Mouse (Mus musculus) liver, embryonic 13.5 days (tissue): ENCODE results near the gene Mvb12b. TPM values are rescaled to one million over a fixed set of nuclear protein-coding genes. Genes with fewer than 3 reads are reported as not detected.
A peak's percentile ranks its signal among the peaks of the same experiment; 100 is the strongest.

ENCODE experiments used
- ATAC-seq: fragments of 200-750 bp; cut with Nextera tagmentation; 2 replicates; pipeline ENCODE4 v1.8.0; 2017; ENCODE audit warnings: low read depth, mild to moderate bottlenecking, moderate number of reproducible peaks, moderate library complexity
- DNase-seq: peaks from one replicate; pipeline ENCODE4 v3.0.0; 2022
- H3K27ac ChIP-seq: fragments of 300-500 bp; sonication (generic); 2 replicates; pipeline ENCODE4 v1.5.1; 2015; ENCODE audit warnings: moderate library complexity, mild to moderate bottlenecking, inconsistent platforms
- H3K27me3 ChIP-seq: fragments of 300-500 bp; sonication (generic); 2 replicates; pipeline ENCODE4 v1.6.1; 2015; ENCODE audit warnings: mild to moderate bottlenecking, inconsistent platforms
- H3K36me3 ChIP-seq: fragments of 300-500 bp; sonication (generic); 2 replicates; pipeline ENCODE4 v1.6.1; 2015; ENCODE audit warnings: mild to moderate bottlenecking, inconsistent platforms
- H3K4me1 ChIP-seq: fragments of 300-500 bp; sonication (generic); replicated peaks from 2 replicates; pipeline ENCODE4 v1.6.1; 2015; ENCODE audit warnings: inconsistent platforms
- H3K4me2 ChIP-seq: fragments of 300-500 bp; sonication (generic); 2 replicates; pipeline ENCODE4 v1.6.1; 2015; ENCODE audit warnings: inconsistent platforms, mild to moderate bottlenecking, moderate library complexity
- H3K4me3 ChIP-seq: fragments of 300-500 bp; sonication (generic); replicated peaks from 2 replicates; pipeline ENCODE4 v1.5.1; 2015; ENCODE audit warnings: mild to moderate bottlenecking, inconsistent platforms
- H3K9ac ChIP-seq: fragments of 300-500 bp; sonication (generic); 2 replicates; pipeline ENCODE4 v1.6.1; 2015; ENCODE audit warnings: mild to moderate bottlenecking, inconsistent platforms
- H3K9me3 ChIP-seq: fragments of 300-500 bp; sonication (generic); replicated peaks from 2 replicates; pipeline ENCODE4 v1.6.1; 2016; ENCODE audit warnings: inconsistent platforms
- WGBS: fragments of 180-500 bp; shearing (Covaris S2); methylation state at CpG from one replicate; pipeline ENCODE4 v1.1.7; 2015; ENCODE audit not compliant: insufficient replicate concordance; 5-methylcytosine and 5-hydroxymethylcytosine counted together
- polyA plus RNA-seq: library from polyadenylated mRNA; unstranded; fragments of >200 nt; fragmentation: Nextera tagmentation; extraction: Ambion mirVana; gene quantifications from 2 replicates; pipeline ENCODE4 v1.2.1, GENCODE M21; 2015

Mvb12b gene
- polyA plus RNA-seq, 1 experiment from 2014 or later = 11.8 TPM

DNA sequence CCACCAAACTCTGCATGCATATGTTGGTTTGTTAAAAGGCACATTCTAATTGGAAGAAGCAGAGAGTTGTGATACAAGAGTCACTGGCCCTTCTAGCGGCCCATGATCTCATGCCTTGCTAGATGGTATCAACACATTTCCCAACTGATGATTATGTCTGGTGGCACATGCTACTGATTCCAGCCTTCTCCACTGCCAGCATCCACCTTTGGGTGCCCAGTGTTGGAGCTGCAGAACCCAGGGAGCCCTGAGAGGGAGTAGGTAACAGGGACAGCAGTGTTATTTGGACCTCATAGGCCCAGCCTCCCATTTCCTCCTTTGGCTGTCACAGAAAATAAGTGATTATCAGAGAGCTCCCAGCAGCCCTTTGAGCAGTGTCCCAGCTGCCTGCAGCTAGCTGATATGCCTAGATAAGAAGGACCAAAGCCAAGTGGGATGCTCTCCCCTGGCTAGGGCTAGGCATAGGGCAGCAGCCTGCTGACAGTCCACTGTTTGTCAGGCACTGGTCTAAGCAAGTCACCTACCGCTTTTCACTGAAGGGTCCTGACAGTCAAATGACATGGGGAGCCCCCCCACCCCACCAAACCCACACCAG, 44.7 kb downstream of the Mvb12b start:
- peaks cover 100% of the 10 kb centered on the region for H3K4me1 ChIP-seq
- no peaks in the 10 kb centered on the region for H3K9me3 ChIP-seq
- H3K9ac ChIP-seq = peak overlapping the region; percentile 77
- H3K4me3 ChIP-seq = peak overlapping the region; percentile 31
- 0 out of 2 replicates have a peak, but pooled peaks cover under 1% of the 10 kb centered on the region for H3K36me3 ChIP-seq
- peak; percentile 91 for DNase-seq
- ATAC-seq = peak; percentile 98
- 14% methylated on average over 2 of the region's 2 CpGs for WGBS
- H3K27me3 ChIP-seq = no peaks in the 10 kb centered on the region
- H3K4me2 ChIP-seq = peak overlapping the region; percentile 63
- H3K27ac ChIP-seq = peak overlapping the region; percentile 100

DNA sequence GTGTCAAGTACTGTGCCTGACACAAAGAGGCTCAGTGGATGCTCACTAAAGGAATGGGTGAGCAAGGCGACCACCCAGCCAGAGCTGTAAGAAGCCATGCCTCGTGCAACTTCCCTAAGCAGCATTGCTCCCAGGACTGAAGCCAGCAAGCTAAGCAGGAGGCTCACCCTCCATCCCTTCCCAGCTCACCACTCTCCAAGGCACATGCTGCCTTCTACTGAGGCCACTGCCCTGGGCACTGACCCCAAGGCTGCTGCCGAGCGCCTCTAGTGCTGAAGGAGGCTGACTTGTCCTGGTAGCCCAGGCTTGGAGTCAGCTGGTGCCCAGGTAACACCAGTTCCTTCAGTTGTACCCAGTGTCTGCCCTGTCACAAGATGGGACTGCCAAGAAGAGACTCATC, 45.8 kb downstream of the Mvb12b start:
- Histone ChIP-seq H3K9me3 (no peaks in the 10 kb centered on the region), H3K4me1 (peaks cover 99% of the 10 kb centered on the region), H3K9ac (peak overlapping the region; percentile 69), H3K4me2 (no peak overlapping the region), H3K27me3 (no peaks in the 10 kb centered on the region), H3K4me3 (no peak overlapping the region), H3K36me3 (0 out of 2 replicates have a peak, but pooled peaks cover 4% of the 10 kb centered on the region), H3K27ac (peak overlapping the region; percentile 100)
- no peak for ATAC-seq
- 66% methylated on average over 4 of the region's 4 CpGs for WGBS
- no peak for DNase-seq

DNA sequence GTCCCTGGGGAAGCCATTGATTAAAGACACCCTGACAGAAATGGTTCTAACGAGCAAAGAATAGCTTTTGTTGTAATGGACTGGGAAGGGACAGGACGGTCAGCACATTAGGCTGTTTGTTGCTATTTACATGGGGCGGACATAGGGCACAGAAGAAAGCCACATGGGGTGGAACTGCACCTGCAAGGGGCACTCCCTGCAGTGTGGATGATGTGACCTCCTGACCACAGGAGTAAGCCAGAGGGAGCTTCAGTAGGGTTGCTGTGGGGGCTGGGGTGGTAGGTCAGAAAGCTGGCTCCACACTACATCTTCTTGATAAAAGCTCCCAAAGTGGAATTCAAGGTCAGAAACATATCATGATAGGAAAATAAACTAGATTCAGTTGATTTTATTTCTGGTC, 47.3 kb downstream of the Mvb12b start:
- H3K4me1 ChIP-seq = peaks cover 84% of the 10 kb centered on the region

DNA sequence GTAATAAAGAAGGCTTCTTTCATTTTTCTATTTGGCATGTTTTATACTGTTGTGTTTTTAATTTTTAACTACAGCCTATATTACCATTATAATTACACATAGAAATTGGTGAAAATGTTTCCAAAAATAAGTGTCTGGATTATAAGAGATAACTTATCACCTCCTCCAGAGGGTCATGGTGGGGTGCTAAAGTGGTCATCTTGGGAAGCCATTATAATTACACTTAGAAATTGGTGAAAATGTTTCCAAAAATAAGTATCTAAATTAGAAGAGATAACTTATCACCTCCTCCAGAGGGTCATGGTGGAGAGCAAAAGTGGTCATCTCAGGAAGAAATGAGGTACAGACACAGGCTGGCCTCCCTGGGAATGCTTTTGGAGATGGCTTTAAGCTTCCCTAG, 48.5 kb downstream of the Mvb12b start:
- Histone ChIP-seq H3K4me2 (0 out of 2 replicates have a peak overlapping the region, but pooled peaks have one; percentile 3), H3K27me3 (no peaks in the 10 kb centered on the region), H3K4me3 (no peak overlapping the region), H3K36me3 (peaks cover 8% of the 10 kb centered on the region), H3K27ac (peak overlapping the region; percentile 100), H3K9ac (peak overlapping the region; percentile 63), H3K9me3 (no peaks in the 10 kb centered on the region), H3K4me1 (peaks cover 71% of the 10 kb centered on the region)
- ATAC-seq (no peak), DNase-seq (no peak)

More for the DNA sequence above, 47.3 kb downstream of the Mvb12b start:
- WGBS = 81% methylated on average over 3 of the region's 3 CpGs
- ATAC-seq (no peak), DNase-seq (no peak)
- Histone ChIP-seq H3K9me3 (no peaks in the 10 kb centered on the region), H3K36me3 (0 out of 2 replicates have a peak, but pooled peaks cover 4% of the 10 kb centered on the region), H3K4me2 (no peak overlapping the region), H3K27me3 (no peaks in the 10 kb centered on the region), H3K9ac (peak overlapping the region; percentile 63), H3K27ac (peak overlapping the region; percentile 100), H3K4me3 (no peak overlapping the region)

DNA sequence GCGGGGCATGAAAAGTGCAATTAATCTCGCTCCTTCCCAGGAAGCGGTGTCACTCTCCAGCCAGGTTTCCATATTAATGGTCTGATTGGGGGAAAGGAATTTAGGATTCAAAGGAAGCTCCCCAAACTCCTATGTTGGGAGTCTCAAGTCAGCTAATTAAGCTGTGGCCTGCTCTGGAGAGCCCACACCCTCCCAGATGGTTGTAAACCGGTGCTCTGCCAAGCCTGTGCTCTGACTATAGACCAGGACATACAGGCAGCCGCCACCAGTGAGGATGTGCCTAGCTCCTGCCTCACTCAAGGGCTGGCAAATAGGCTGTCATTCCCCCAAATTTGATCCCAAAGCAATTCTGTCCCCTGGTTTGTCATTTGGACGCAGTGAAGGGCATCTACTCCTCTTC, 50.4 kb downstream of the Mvb12b start:
- H3K4me2 ChIP-seq = no peak overlapping the region
- peaks cover 19% of the 10 kb centered on the region for H3K36me3 ChIP-seq
- peak overlapping the region; percentile 100 for H3K27ac ChIP-seq
- H3K4me3 ChIP-seq = no peak overlapping the region
- DNase-seq (no peak), ATAC-seq (no peak)
- peaks cover 52% of the 10 kb centered on the region for H3K4me1 ChIP-seq
- no peaks in the 10 kb centered on the region for H3K27me3 ChIP-seq
- 88% methylated on average over 6 of the region's 6 CpGs for WGBS
- H3K9ac ChIP-seq = peak overlapping the region; percentile 63; the same call in 1 of the 2 replicates
- no peaks in the 10 kb centered on the region for H3K9me3 ChIP-seq

DNA sequence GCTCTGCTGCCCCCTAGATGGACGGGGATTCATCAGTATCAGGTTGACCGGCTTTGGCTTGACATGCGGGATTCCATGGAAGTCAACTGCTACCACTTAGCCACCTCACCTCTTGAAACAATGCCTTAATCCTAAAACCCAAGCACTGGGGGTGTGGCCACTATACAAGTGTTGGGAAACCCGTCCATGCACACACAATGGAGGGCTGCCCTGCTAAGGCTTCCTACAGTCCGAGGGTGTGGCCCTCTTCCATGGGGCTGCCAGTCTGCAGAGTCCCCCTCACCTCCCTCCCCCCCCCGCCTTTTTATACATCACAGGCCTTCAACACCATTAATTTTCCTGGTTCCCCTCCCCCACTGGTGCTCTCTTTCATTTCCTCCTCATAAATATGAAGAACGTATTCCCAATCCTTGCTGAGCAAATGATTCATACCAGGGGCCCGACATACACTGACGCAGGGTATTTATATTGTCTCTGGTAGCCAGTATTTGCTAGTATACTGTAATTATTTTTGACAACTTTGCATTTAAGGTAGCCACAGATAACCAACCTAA, 51.0 kb downstream of the Mvb12b start:
- Histone ChIP-seq H3K36me3 (peaks cover 22% of the 10 kb centered on the region), H3K4me2 (no peak overlapping the region), H3K27ac (no peak overlapping the region), H3K27me3 (no peaks in the 10 kb centered on the region), H3K4me1 (peaks cover 46% of the 10 kb centered on the region), H3K4me3 (no peak overlapping the region), H3K9ac (no peak overlapping the region), H3K9me3 (no peaks in the 10 kb centered on the region)
- ATAC-seq = no peak
- WGBS = 84% methylated on average over 9 of the region's 9 CpGs
- DNase-seq = no peak

DNA sequence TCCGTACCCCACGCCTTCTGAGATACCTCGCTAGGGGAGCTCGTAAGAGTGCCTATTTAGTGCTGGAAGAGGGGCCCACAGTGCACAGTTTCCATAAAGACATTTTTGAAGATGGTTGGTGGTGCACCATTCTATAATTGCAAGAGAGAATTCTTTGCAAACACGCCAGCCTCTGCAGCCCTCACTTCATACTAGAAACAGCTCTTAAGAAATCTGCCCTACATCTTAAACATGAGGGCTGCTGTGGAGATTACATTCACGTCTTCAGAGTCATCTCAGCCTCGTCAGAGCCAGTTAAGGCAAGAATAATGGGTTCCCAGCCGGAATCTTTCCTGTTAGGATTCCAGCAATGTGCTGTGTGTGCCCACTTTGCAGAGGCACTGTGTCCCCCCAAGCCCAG, 52.7 kb downstream of the Mvb12b start:
- peaks cover 29% of the 10 kb centered on the region for H3K4me1 ChIP-seq
- 81% methylated on average over 8 of the region's 8 CpGs for WGBS
- no peaks in the 10 kb centered on the region for H3K9me3 ChIP-seq
- no peak for ATAC-seq
- H3K4me2 ChIP-seq = no peak overlapping the region
- no peak for DNase-seq
- no peaks in the 10 kb centered on the region for H3K27me3 ChIP-seq
- peak overlapping the region; percentile 6 for H3K27ac ChIP-seq
- peaks cover 24% of the 10 kb centered on the region for H3K36me3 ChIP-seq
- H3K9ac ChIP-seq = no peak overlapping the region; the same call in 1 of the 2 replicates
- no peak overlapping the region for H3K4me3 ChIP-seq

DNA sequence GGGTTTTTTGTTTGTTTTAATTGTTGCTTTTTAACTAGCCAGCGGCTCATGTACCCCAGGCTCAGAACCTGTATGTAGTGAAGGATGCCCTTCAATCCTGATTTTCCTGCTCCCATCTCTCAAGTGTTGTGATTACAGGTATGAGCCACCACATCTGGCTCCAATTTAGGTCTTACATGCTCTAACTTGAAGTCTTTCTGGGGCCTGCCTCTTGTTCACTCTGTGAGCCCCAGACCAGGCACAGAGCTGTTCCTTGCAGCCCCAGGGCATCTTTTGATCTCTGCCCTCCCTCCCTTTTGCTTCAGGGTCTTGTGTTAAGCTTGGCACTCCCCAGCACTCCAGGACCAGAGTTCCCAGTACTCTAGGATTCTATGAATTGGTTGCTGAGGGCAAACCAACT, 53.8 kb downstream of the Mvb12b start:
- peaks cover 24% of the 10 kb centered on the region for H3K36me3 ChIP-seq
- 88% methylated on average over 1 of the region's 1 CpGs for WGBS
- H3K27me3 ChIP-seq = no peaks in the 10 kb centered on the region
- 0 out of 2 replicates have a peak overlapping the region, but pooled peaks have one; percentile 27 for H3K27ac ChIP-seq
- no peak overlapping the region for H3K9ac ChIP-seq
- ATAC-seq = no peak
- no peak for DNase-seq
- H3K9me3 ChIP-seq = no peaks in the 10 kb centered on the region
- H3K4me3 ChIP-seq = no peak overlapping the region
- no peak overlapping the region for H3K4me2 ChIP-seq
- H3K4me1 ChIP-seq = peaks cover 18% of the 10 kb centered on the region

DNA sequence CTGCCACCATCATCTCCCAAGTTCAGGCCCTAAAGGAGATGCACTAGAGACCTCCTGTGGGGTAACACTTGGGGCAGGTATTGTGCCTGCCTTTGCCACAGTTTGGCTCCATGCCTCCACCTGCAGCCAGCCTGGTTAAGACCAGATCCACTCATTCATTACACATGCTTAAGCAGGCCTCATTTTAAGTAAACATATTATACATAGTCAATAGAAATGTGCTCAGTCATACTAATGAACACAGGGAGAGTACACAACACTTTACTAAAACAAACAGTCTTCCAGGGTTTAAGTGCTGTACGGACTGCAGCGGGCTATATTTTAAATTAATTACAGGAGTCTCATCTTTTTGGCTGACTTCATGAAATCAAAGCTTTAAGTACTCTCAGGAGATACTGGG, 57.9 kb downstream of the Mvb12b start:
- WGBS = 90% methylated on average over 2 of the region's 2 CpGs
- no peaks in the 10 kb centered on the region for H3K9me3 ChIP-seq
- peaks cover 44% of the 10 kb centered on the region for H3K36me3 ChIP-seq
- H3K27ac ChIP-seq = no peak overlapping the region
- H3K4me1 ChIP-seq = peaks cover 34% of the 10 kb centered on the region
- H3K4me3 ChIP-seq = no peak overlapping the region
- ATAC-seq (no peak; the same call in 1 of the 2 replicates), DNase-seq (no peak)
- no peak overlapping the region for H3K4me2 ChIP-seq
- H3K9ac ChIP-seq = no peak overlapping the region
- no peaks in the 10 kb centered on the region for H3K27me3 ChIP-seq

DNA sequence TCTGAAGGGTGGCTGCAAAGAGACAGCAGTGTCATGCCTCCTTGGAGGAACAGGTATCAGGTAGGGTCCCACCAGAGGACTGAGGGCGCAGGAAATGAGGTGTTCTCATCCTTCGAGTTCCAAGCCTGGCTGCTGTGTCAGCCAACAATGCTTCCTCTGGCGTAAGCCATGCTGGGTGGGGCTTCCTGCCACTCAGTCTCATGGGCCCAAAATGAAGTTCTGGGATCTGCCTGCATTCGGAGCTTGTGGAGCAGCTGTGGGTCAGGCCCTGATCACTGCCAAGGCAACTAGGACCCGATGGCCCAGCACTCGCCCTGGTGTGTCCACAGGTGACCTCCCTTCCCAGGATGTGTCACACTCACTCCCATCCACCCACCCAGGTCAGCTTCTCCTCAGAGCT, 61.0 kb downstream of the Mvb12b start:
- H3K36me3 ChIP-seq = peaks cover 49% of the 10 kb centered on the region

DNA sequence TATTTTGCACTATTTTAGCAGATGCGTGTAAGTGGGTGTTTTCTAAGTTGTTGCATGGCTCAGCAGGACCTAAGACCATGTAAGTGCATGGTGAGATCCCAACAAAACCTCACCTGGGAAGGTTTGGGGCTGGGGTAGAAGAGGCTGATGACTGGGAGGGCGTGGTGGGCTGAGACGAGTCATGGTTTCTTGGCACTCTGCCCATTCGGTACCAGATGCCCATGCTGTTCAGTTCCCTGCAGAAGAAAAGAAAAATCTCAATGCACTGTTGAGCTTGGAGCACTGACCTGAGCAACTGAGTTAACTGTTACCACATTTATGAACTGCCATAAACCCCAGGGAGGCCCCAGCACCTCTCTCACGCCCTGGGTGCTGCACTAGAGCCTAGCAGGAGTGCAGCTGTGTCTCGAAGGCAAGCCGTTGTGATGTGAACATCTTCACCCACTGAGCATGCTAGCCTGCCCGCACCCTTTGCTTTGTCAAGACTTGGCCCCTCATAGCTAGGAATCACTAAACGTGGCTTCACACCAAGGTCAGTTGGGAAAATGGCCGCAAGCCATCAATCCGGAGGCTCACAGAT, 62.7 kb downstream of the Mvb12b start:
- no peak for ATAC-seq

More for the DNA sequence above, 61.0 kb downstream of the Mvb12b start:
- Histone ChIP-seq H3K4me3 (no peak overlapping the region), H3K27me3 (no peaks in the 10 kb centered on the region), H3K4me2 (no peak overlapping the region), H3K4me1 (peaks cover 42% of the 10 kb centered on the region), H3K9ac (0 out of 2 replicates have a peak overlapping the region, but pooled peaks have one; percentile 26), H3K9me3 (no peaks in the 10 kb centered on the region), H3K27ac (peak overlapping the region; percentile 40)
- 75% methylated on average over 6 of the region's 6 CpGs for WGBS
- DNase-seq (no peak), ATAC-seq (no peak)

More for the DNA sequence above, 62.7 kb downstream of the Mvb12b start:
- Histone ChIP-seq H3K9me3 (no peaks in the 10 kb centered on the region), H3K36me3 (peaks cover 55% of the 10 kb centered on the region), H3K9ac (no peak overlapping the region), H3K4me3 (no peak overlapping the region), H3K27me3 (no peaks in the 10 kb centered on the region), H3K4me2 (no peak overlapping the region), H3K4me1 (peaks cover 43% of the 10 kb centered on the region), H3K27ac (peak overlapping the region; percentile 70)
- no peak for DNase-seq
- 82% methylated on average over 11 of the region's 11 CpGs for WGBS
